Comparison of ENCODE assay signal across 17 mouse cellular contexts in genomic region chr6:95551000-95551399, GRCm38 (mm10).
DNase-seq lines count a peak whose midpoint lies in the region; ATAC-seq and TF ChIP-seq lines count a peak whose summit lies in the region.
"Had no signal": no experiment of that assay in that cellular context is flagged by ENCODE, and none has a peak within 500 bp of the region (broad histone marks: within the 10 kb centered on the region; RNA-seq: fewer than 3 reads in every experiment).

No protein-coding gene starts in this region.

- H3K27ac ChIP-seq in kidney, embryonic 15.5 days = no peak overlapping the region
- no peak overlapping the region for H3K27ac ChIP-seq in kidney, adult 2 months (ENCODE audit: insufficient read depth, low read depth, low read length)
- H3K27ac ChIP-seq: embryonic facial prominence, embryonic 12.5 days; lung, embryonic 15.5 days; midbrain, embryonic 13.5 days had no signal

- no peaks in the 10 kb centered on the region for H3K27me3 ChIP-seq in kidney, embryonic 15.5 days
- no peaks in the 10 kb centered on the region for H3K27me3 ChIP-seq in kidney, adult 2 months (replicated peaks; ENCODE audit: control insufficient read depth, insufficient read depth, low read length)
- H3K27me3 ChIP-seq: embryonic facial prominence, embryonic 12.5 days; lung, embryonic 15.5 days had no signal

- H3K4me3 ChIP-seq in kidney, embryonic 15.5 days (replicated peaks) = no peak overlapping the region
- no peak overlapping the region for H3K4me3 ChIP-seq in kidney, adult 2 months (ENCODE audit: insufficient read depth, low read depth, low read length)
- H3K4me3 ChIP-seq: embryonic facial prominence, embryonic 12.5 days; lung, embryonic 15.5 days; midbrain, embryonic 13.5 days; myocyte had no signal

- peaks cover 22% of the 10 kb centered on the region for H3K4me1 ChIP-seq in kidney, embryonic 15.5 days
- H3K4me1 ChIP-seq in kidney, adult 2 months (ENCODE audit: control insufficient read depth, insufficient read depth, low read length) = no peaks in the 10 kb centered on the region

- H3K36me3 ChIP-seq in kidney, embryonic 15.5 days = peaks cover 3% of the 10 kb centered on the region; the same call in 1 of the 2 replicates
- no peaks in the 10 kb centered on the region for H3K36me3 ChIP-seq in kidney, adult 2 months (ENCODE audit: control insufficient read depth, insufficient read depth, low read length)
- H3K36me3 ChIP-seq: embryonic facial prominence, embryonic 12.5 days; lung, embryonic 15.5 days; midbrain, embryonic 13.5 days had no signal

- no peaks in the 10 kb centered on the region for H3K9me3 ChIP-seq in kidney, embryonic 15.5 days (replicated peaks)
- H3K9me3 ChIP-seq: embryonic facial prominence, embryonic 12.5 days; lung, embryonic 15.5 days; midbrain, embryonic 13.5 days had no signal

- no peak for DNase-seq in kidney, adult 2 months
- DNase-seq in ES-CJ7 (ENCODE audit: low read depth, low spot score) (peak; percentile 25), ZHBTc4 (ENCODE audit: low read depth, low spot score) (peak; percentile 26)
- DNase-seq in embryo, embryonic 11 days = peak; percentile 30
- DNase-seq in cerebellum, postnatal 25 days = no peak
- no peak for DNase-seq in left cerebral cortex, adult 8-10 months (ENCODE audit: low spot score in 2 of 2)
- DNase-seq: cerebellum, adult 9-10 months; kidney, postnatal 14 days; liver; thymus, adult 2 months had no signal

- ATAC-seq in kidney, embryonic 15.5 days (replicated peaks; ENCODE audit: low FRiP score) = peak; percentile 33; the same call in 1 of the 2 replicates
- ATAC-seq: CD4-positive, CD25-positive, alpha-beta regulatory T cell, adult 4 months; intestine, postnatal 0 days; midbrain, embryonic 13.5 days had no signal

- TF ChIP-seq POLR2A in kidney, adult 2 months (IDR thresholded peaks at IDR 0.05; ENCODE audit: low read depth, low read length) = no peak

- no peak overlapping the region for H3K9ac ChIP-seq in kidney, embryonic 15.5 days
- H3K9ac ChIP-seq: embryonic facial prominence, embryonic 12.5 days; lung, embryonic 15.5 days; midbrain, embryonic 13.5 days had no signal

- no peak overlapping the region for H3K4me2 ChIP-seq in kidney, embryonic 15.5 days
- H3K4me2 ChIP-seq: embryonic facial prominence, embryonic 12.5 days; lung, embryonic 15.5 days; midbrain, embryonic 13.5 days had no signal

- 49% methylated on average over 4 of the region's 4 CpGs for WGBS in kidney, embryonic 15.5 days
- WGBS in kidney, adult 2 months = 71% methylated on average over 4 of the region's 4 CpGs

- no peak for TF ChIP-seq CTCF in kidney, adult 2 months (conservative IDR thresholded peaks at IDR 0.05; ENCODE audit: insufficient read depth, insufficient read length, low read depth, low read length)

Comparison
In these comparisons a context has a peak if more than half of its experiments do, and no peak if none do; other contexts are left out.
1. DNase-seq: peak in ES-CJ7 (single experiment), ZHBTc4 (single experiment) and embryo, embryonic 11 days (single experiment); none in kidney, adult 2 months (single experiment), cerebellum, postnatal 25 days (0 of 2) and left cerebral cortex, adult 8-10 months (0 of 2).